Mouse (Mus musculus) embryo, embryonic 11.5 days (tissue): ENCODE results near the gene Gm20695.
A peak's percentile ranks its signal among the peaks of the same experiment; 100 is the strongest.
"Not testable (repeated sequence)": the region's sequence is repeated elsewhere in the genome, so short reads cannot be mapped to it uniquely, and the experiment has no call there.

Experiments
- DNase-seq: peaks from one replicate; pipeline ENCODE4 v3.0.0-alpha.2; 2012; ENCODE audit warnings: low read depth, low spot score

Gene Gm20695

GRCm38 (mm10) chr16:3884201-3885064 lies at the start of gene Gm20695, which contains the start of gene Zfp597:
TSS of gene Gm20695 (plus strand) at chr16:3884648.
TSS of gene Zfp597 (minus strand) at chr16:3884561.
- peak; percentile 86 for DNase-seq

GRCm38 (mm10) chr16:3835461-3835860 lies 49.0 kb upstream of the Gm20695 start:
- no peak for DNase-seq

GRCm38 (mm10) chr16:3839157-3839885 lies 45.1 kb upstream of the Gm20695 start:
- DNase-seq = no peak

- DNase-seq = no peak
These were observed 41.5 kb upstream of the Gm20695 start for GRCm38 (mm10) chr16:3842989-3843388.

- no peak for DNase-seq
These were observed 40.7 kb upstream of the Gm20695 start for GRCm38 (mm10) chr16:3843796-3844195.

- DNase-seq = peak; percentile 87
These were observed 37.5 kb upstream of the Gm20695 start, which contains the start of gene Zfp174 for GRCm38 (mm10) chr16:3846711-3847518. TSS of gene Zfp174 (plus strand) at chr16:3847268.

GRCm38 (mm10) chr16:3847871-3848270 lies 36.6 kb upstream of the Gm20695 start:
- no peak for DNase-seq

GRCm38 (mm10) chr16:3848416-3848815 lies 36.0 kb upstream of the Gm20695 start:
- DNase-seq = no peak

- not testable (repeated sequence) for DNase-seq
These were observed 33.1 kb upstream of the Gm20695 start for GRCm38 (mm10) chr16:3851301-3851700.

- no peak for DNase-seq
These were observed 31.9 kb upstream of the Gm20695 start for GRCm38 (mm10) chr16:3852586-3852985.

GRCm38 (mm10) chr16:3854437-3855182 lies 29.8 kb upstream of the Gm20695 start:
- DNase-seq = no peak

- DNase-seq = no peak
These were observed 28.7 kb upstream of the Gm20695 start for GRCm38 (mm10) chr16:3855776-3856175.

GRCm38 (mm10) chr16:3859254-3859653 lies 25.2 kb upstream of the Gm20695 start:
- no peak for DNase-seq

GRCm38 (mm10) chr16:3871815-3872214 lies 12.6 kb upstream of the Gm20695 start:
- no peak for DNase-seq

- DNase-seq = peak; percentile 85
These were observed 12.0 kb upstream of the Gm20695 start, which contains the start of gene Naa60 for GRCm38 (mm10) chr16:3872216-3873047. TSS of gene Naa60 (plus strand) at chr16:3872375.

GRCm38 (mm10) chr16:3876346-3876745 lies 8.1 kb upstream of the Gm20695 start:
- no peak for DNase-seq

- DNase-seq = no peak
These were observed 720 bp downstream of the Gm20695 start for GRCm38 (mm10) chr16:3885065-3885670.

GRCm38 (mm10) chr16:3891621-3892295 lies 7.3 kb downstream of the Gm20695 start:
- DNase-seq = no peak

GRCm38 (mm10) chr16:3893739-3894138 lies 9.3 kb downstream of the Gm20695 start:
- no peak for DNase-seq
